Mouse (Mus musculus) E14TG2a.4 (cell line): Measurements from ENCODE around the gene Cbx8.
A peak's percentile ranks its signal among the peaks of the same experiment; 100 is the strongest.

Experiments
- H3K27me3 ChIP-seq: 2 replicates; pipeline ENCODE4 v1.6.1; 2014; ENCODE audit warnings: low read length, control low read depth; ENCODE audit not compliant: insufficient read depth
- H3K36me3 ChIP-seq: 2 replicates; pipeline ENCODE4 v1.6.1; 2014; ENCODE audit warnings: low read length, control low read depth; ENCODE audit not compliant: insufficient read depth
- H3K4me1 ChIP-seq: replicated peaks from 2 replicates; pipeline ENCODE4 v1.6.1; 2014; ENCODE audit warnings: low read depth, low read length, control low read depth
- H3K4me3 ChIP-seq: replicated peaks from 2 replicates; pipeline ENCODE4 v1.5.1; 2014; ENCODE audit warnings: mild to moderate bottlenecking, low read length
- H3K9me3 ChIP-seq: 2 replicates; pipeline ENCODE4 v1.6.1; 2014; ENCODE audit warnings: low read length, control low read depth
- CTCF ChIP-seq: conservative IDR thresholded peaks from 2 replicates; pipeline ENCODE4 v1.5.1; 2014; ENCODE audit warnings: low read length
- NANOG ChIP-seq: IDR thresholded peaks from 2 replicates; pipeline ENCODE4 v1.6.1; 2014; ENCODE audit warnings: borderline replicate concordance, low read length, mixed read lengths
- POU5F1 ChIP-seq: IDR thresholded peaks from 2 replicates; pipeline ENCODE4 v1.6.1; 2014; ENCODE audit warnings: low read length, borderline replicate concordance

Cbx8 gene

GRCm38 (mm10) chr11:119000877-119001276, 39.9 kb downstream of the Cbx8 start:
- TF ChIP-seq POU5F1 (no peak), NANOG (no peak), CTCF (peak; percentile 62)
- peaks cover 69% of the 10 kb centered on the region for H3K27me3 ChIP-seq
- H3K36me3 ChIP-seq: no peaks in the 10 kb centered on the region
- H3K4me1 ChIP-seq: peaks cover 18% of the 10 kb centered on the region
- no peak overlapping the region for H3K4me3 ChIP-seq
- no peaks in the 10 kb centered on the region for H3K9me3 ChIP-seq

DNA sequence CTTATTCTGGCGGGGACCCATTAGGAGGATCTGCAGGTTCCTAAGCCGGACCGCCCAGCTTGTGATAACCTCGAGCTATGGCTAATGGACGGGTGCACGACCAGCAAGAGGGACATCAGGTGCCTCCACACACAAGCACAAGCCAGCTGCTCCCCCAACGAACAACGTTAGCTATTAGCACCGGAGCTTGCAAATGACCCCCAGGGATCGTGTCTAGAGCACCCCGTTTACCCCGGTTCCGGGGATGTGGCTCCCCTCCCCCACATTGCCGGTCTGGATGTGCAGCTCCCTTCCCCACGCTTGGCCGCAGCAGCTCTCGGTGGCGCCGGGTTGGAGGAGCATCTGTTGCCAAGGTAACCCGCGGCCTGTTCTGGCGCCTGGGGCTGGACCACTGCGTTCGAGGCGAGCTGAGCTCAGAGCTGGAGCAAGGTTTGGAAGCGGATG, 41.4 kb downstream of the Cbx8 start:
- Histone ChIP-seq H3K4me1 (peaks cover 31% of the 10 kb centered on the region), H3K4me3 (peak overlapping the region; percentile 67), H3K36me3 (no peaks in the 10 kb centered on the region), H3K27me3 (peaks cover 74% of the 10 kb centered on the region), H3K9me3 (no peaks in the 10 kb centered on the region)
- no peak for TF ChIP-seq POU5F1
- no peak for TF ChIP-seq CTCF

GRCm38 (mm10) chr11:118998540-118999265, 42.1 kb downstream of the Cbx8 start:
- H3K9me3 ChIP-seq: no peaks in the 10 kb centered on the region
- peaks cover 76% of the 10 kb centered on the region for H3K27me3 ChIP-seq
- TF ChIP-seq CTCF: peak; percentile 69
- TF ChIP-seq NANOG: no peak
- H3K36me3 ChIP-seq: no peaks in the 10 kb centered on the region
- H3K4me1 ChIP-seq: peaks cover 36% of the 10 kb centered on the region
- peak overlapping the region; percentile 67 for H3K4me3 ChIP-seq

- Histone ChIP-seq H3K36me3 (no peaks in the 10 kb centered on the region), H3K4me3 (no peak overlapping the region), H3K9me3 (no peaks in the 10 kb centered on the region), H3K27me3 (peaks cover 74% of the 10 kb centered on the region), H3K4me1 (peaks cover 40% of the 10 kb centered on the region)
- TF ChIP-seq NANOG (no peak), CTCF (no peak), POU5F1 (no peak)
These were observed 43.6 kb downstream of the Cbx8 start for GRCm38 (mm10) chr11:118997182-118997581.

DNA sequence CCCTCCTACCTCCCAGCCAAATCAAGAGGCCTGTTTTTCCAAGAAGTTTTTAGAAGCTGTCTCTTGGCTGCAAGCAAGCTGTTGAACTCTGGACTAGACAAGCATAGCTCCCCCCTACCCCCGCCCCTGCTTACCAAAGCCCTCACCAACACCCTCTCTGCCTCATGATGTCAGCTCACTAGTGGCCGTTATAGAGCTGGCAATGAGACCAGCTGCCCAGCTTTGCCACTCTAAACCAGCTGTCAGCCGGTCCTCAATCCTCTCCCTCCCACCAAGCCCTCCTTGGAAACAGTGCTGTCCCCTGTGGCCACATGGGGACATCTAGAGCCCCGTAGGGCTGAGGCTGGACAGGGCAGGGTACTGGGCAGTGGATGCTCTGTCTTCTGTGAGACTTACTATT, 45.3 kb downstream of the Cbx8 start:
- TF ChIP-seq POU5F1 (no peak), CTCF (no peak), NANOG (no peak)
- no peak overlapping the region for H3K4me3 ChIP-seq

DNA sequence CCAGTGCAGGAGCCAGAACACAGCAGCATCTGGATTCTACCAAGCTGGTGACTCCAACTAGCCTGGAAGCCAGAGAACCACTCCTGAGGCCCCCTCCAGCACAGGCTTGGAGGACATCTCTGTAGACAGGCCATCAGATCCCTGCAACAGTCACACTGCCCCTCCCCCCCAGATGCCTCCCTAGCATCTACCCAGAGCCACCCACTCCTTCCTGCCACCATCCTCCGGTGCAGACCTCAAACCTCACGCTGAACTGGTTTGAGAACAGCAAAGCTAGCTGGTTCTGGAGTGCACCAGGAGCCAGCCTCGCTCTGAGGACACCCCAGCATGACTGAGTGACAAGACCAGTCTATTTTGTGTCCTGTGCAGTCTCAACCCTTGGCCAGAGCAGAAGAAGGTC, 48.0 kb downstream of the Cbx8 start:
- Histone ChIP-seq H3K9me3 (no peaks in the 10 kb centered on the region), H3K36me3 (no peaks in the 10 kb centered on the region), H3K4me3 (no peak overlapping the region), H3K4me1 (peaks cover 24% of the 10 kb centered on the region), H3K27me3 (peaks cover 59% of the 10 kb centered on the region)
- no peak for TF ChIP-seq CTCF
- TF ChIP-seq POU5F1: no peak
- TF ChIP-seq NANOG: no peak

More for the DNA sequence above, 45.3 kb downstream of the Cbx8 start:
- Histone ChIP-seq H3K4me1 (peaks cover 40% of the 10 kb centered on the region), H3K36me3 (no peaks in the 10 kb centered on the region), H3K27me3 (peaks cover 67% of the 10 kb centered on the region), H3K9me3 (no peaks in the 10 kb centered on the region)

DNA sequence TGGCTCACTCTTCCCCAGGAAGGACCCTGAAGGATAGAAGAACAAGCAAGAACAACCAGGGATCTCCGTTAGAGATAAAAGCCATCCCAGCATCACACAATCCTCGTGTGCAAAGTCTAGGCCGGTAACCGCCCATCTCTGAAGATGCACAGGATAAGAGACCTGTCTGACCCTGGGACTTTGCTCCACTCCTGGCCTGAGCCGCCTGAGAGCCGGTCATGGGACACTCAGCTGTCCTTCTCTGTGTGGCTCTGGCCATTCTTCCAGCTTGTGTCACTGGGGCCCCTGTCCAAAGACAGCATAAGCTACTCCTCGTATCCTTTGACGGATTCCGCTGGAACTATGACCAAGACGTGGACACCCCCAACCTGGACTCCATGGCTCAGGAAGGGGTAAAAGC, 52.8 kb downstream of the Cbx8 start, which contains the start of gene Enpp7:
Gene Enpp7, plus strand, starts transcription at position 190 of the 400 bp plus-strand sequence.
- Histone ChIP-seq H3K9me3 (no peaks in the 10 kb centered on the region), H3K4me1 (peaks cover 22% of the 10 kb centered on the region), H3K27me3 (peaks cover 31% of the 10 kb centered on the region), H3K4me3 (no peak within 1 kb of the TSS), H3K36me3 (no peaks in the 10 kb centered on the region)
- TF ChIP-seq POU5F1 (no peak), CTCF (no peak), NANOG (no peak)
